Mouse (Mus musculus) kidney, postnatal 14 days (tissue): ENCODE data around the gene Nomo1.

Source experiments
- DNase-seq: peaks from one replicate; pipeline ENCODE4 v3.0.0; 2022; ENCODE audit warnings: mixed read lengths

Nomo1 gene

DNA sequence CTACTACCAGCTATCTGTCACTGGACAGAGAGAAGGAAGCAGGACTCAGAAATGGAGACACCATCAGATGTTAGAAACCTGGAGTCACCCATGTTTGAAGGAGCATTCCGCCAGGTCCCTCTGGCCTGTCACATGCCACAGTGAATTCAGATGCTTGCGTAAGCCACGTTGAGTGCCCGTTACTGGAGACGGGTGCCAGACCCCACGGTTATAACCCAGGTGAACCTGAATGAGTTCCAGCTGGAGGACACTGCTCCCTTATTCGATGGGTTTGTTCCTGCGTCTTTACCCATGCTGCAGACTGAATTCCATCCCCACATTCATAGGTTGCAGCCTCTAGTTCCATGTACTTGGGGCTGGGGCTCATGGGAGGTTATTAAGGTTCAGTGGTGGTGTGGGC, 70.3 kb downstream of the Nomo1 start:
- no peak for DNase-seq

DNA sequence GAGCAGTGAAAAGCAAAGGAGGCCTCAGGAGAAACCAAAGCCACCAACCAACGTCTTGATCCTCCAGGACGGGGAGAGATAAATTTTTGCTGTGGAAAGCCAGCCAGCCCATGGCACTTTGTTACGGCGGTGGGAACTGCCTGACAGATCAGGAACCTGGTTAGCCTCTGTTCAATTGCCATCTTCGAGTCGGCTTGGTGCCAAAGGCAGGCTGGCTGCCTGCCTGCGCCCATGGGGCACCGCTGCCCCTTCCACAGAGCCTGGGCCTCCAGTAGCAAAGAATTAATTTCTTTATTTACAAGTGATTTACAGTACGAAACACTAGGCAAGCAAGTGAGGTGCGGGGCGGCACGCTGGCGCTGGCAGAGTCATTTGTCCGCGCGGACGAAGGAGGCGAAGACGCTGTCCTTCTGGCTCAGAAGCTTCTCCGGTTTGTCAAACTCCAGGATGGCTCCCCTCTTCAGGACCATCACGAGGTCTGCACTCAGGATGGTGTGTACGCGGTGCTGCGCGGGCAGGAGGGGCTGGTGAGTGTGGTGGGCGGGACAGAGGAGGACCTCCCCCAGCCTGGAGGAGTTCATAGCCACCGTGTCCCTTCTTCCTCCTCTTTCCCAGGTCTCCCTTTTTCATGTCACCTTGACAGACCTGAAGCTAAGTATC, 70.9 kb downstream of the Nomo1 start:
- no peak for DNase-seq

DNA sequence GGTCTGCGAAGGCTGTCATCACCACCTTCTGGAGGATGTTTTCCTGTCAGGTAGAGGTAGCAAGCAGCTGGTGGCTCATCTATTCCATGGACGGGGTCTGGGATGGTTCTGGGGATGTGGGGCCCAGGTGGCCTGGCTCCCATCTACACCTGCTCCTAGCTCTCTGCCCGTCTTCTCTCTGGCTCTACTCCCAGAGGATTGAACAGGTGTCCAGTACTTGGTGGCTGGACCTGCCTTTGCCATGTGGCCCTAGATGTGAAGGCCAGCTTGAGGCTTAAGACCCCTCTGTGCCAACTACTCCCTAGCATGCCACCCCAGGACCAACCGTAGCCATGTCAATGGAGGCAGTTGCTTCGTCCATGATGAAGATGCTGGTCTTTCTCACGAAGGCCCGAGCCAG, 72.0 kb downstream of the Nomo1 start:
- no peak for DNase-seq

DNA sequence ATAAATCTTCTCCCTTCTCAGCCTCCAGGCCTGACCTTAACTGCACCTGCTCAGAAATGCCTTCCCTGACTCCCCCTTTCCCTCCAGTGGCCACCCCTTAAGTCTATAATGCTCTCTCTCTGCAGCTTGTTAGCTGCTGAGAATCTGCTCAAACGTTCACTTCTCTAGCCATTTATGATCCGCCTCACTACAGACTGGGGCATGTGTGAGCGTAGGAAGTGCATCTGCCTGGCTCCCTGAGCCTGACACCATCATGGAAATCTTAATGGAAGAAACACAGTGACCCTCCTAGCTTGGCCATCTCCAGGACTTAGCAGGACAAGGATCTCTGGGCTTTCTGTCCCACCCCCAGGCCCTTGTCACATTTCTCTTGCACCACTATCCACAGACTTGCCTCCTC, 76.6 kb downstream of the Nomo1 start:
- no peak for DNase-seq

DNA sequence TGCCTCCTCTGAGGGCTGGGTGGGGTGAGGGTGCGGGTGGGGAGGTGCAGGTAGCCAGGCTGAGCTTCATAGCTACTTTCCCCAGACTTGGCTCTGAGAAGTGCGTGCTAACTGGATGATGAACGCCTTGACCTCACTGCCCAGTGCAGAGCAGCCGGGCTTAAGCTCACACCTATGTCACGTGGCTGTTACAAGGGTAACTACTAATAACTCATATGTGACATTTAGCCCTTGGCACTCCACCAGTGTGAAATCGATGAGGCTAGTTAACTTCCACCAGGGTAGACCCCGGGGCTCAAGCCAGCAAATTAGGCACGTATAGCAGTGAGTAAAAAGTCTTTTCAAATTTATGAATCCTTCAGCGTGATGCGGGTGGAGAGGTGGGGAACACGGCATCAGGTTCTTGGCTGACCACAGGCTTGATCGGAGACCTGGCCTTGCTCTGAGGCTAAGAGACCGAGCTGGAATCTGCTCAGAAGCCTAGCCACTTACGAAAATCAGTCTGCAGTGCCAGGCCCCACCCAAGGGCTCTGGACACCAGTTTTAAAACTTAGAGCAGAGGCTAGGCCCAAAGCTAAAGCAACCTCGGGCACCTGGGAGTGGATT, 77.8 kb downstream of the Nomo1 start:
- DNase-seq = no peak

DNA sequence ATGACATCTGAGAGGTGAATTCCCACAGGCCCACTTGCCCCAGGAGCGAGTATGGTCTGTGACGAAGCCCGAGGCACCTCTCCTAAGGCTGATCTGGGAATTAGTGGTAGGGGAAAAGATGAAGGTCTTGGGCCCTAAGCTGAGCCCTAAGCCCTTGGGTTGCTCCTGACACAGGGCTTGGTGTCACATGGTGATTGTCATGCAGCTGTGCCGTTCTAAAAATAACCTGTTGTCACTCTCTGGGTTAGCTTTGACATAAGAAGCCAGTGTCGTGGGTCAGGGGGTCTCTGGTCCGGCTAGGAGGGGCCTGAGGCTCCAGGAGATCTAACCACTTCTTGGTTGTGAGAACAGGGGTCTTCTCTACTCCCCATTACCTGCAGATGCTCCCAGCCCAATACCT, 78.4 kb downstream of the Nomo1 start:
- DNase-seq = no peak

DNA sequence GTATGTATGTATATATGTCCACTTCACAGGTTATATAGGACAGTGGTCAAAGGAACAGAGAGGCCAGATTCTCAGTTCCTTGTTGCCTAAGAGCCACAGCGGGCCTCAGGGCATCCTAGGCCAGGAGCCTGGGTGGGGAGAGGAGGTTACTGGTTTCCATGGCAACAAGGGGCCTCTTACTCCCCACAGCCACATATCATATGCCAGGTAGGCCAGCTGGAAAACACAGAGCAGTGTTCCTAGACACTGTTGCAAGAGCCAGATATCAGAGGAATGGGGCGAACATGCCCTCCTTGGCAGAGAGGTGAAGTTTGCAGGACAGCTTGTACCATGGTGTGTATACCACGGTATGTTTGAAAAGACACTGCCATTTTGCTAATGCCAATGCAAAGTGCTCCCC, 79.9 kb downstream of the Nomo1 start:
- no peak for DNase-seq

DNA sequence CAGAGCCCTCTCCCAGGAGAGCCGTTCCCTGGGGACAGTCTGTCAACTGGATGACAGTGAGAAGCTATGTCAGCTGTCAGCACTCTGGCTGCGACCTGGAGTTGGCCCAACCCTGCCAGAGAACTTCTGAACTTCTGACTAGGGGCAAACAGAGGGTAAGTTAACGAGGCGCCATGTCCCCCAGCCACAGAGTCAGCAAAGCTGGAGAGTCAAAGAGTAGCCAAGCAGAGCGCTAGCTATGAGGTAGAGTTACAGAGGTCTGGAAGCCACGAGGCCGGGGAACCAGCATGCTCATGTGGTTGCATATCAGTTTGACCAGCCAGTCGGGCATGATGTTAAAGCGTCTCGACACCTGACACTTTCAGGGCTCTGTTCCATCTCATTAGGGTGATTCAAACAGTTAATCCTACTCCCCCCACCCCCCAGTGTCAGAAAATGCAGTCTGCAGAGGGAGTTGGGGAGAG, 82.7 kb downstream of the Nomo1 start:
- DNase-seq = no peak

DNA sequence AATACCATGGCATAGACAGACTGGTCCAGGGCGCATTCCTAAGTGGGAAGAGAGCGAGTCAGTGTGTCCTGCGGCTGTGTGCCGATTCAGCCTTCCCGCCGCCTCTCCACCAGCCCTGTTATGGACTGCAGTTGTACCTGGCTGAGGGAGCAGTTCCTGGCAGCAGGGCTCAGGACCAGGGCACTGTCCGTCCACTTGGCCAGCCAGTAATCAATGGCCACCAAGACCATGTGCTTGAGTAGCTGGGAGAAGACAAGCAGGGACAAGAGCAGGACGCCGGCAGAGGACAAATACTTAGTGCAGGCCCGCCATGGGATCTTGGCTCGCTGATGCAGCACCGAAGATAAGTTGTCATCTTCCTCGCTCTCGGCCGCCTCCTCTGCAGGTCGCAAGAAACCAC, 83.5 kb downstream of the Nomo1 start:
- no peak for DNase-seq

DNA sequence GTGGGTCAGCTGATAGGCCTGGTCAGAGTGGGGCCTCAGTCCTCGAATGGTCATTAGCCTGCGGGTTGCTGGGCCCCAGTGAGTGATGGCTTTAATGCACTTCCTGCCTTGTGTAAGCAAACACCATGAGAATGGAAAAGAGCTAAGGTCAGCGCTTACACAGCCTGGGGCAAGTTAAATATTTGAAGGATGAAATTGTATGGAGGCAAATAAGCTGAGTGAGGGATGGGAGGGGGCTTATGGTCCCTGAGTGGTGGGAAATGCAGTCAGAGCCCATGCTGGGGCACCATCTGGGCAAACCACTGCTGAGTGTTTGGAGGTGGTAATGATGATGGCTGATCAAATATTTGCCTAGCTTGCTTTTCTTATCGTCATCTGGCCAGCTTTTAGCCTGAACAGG, 89.5 kb downstream of the Nomo1 start:
- no peak for DNase-seq

DNA sequence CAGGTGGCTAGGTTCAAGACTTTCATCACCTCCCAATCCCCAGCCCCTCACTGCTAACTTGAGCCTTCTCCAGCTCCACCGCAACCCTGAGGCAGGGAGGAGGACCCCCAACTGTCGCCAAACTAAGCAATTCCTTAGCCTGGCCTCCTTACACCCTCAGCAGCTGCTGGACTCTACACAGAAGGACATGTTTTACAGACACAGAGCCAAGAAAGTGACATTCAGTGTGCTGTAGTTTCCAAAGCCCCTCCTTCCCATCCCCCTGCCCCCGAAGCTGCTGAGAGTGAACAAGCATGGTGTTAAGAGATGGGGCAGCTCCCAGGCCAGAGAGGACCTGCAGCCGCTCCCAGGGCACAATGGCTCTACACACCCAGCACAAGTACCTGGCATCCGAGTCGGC, 91.0 kb downstream of the Nomo1 start:
- DNase-seq = no peak

DNA sequence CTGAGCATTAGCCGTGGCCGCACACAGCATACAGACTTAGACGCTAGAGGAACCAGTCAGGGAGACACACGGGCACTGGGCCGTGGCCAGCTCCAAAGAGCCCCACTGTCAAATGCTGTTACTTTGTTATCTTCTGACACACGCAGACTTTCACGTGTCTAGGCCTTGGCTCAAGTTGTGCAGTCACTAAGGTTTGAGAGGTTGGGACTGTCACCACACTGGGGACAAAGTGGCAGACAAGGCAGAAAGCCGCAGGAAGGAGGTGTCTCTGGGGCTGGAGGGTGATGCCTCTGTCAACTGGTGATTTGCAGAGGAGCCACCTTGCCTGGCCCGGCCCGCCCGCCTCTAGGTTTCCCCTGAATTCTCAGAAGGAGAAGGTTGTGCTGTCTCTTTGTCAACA, 91.8 kb downstream of the Nomo1 start:
- no peak for DNase-seq

DNA sequence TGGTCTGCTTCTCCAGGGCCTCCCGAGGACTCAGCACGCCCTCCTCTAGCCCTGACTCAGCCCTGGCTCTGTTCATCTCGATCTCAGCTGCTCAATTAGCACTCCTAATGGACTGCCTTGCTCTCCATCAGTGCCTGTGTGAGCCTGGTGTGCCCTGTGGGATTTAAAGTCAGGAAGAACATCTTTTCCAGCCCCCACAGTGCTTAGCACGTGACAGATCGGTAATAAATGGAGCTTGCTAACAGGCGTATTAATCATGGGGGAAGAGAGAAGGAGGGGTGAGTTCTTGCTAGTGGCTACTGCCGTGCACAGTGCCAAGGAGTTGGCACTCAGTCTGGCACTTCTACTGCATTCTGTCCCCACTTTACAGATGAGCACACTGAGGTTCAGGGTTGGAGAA, 94.7 kb downstream of the Nomo1 start:
- DNase-seq = no peak

DNA sequence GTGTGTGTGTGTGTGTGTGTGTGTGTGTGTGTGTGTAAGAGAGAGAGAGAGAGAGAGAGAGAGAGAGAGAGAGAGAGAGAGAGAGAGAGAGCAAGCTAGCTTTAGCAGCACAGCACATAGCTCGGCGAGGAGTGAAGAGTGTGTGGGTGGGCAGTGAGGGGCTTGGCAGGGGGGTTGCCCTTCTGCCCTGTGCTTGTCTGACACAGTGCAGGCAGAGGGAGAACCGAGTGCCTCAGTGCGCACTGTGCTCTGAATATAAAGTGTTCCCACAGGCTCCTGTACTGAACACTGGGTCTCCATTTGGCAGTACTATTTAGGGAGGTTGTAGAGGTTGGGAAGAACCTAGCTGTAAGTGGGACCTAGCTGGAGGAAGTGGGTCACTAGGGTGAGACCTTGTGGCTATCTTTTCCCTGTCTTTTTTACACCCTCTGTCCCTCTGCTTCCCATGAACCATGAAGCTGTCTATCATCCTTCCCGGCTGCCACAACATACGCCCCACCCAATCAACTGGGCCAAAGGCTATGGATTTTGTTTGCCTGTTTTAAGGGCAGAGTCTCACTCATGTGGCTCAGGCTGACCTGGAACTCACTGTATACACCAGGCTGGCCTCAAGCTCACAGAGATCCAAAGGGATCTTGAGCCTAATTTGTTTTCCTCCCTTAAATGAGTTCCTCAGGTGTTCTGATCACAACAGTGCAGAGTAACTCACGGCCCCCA, 96.1 kb downstream of the Nomo1 start:
- DNase-seq = no peak

DNA sequence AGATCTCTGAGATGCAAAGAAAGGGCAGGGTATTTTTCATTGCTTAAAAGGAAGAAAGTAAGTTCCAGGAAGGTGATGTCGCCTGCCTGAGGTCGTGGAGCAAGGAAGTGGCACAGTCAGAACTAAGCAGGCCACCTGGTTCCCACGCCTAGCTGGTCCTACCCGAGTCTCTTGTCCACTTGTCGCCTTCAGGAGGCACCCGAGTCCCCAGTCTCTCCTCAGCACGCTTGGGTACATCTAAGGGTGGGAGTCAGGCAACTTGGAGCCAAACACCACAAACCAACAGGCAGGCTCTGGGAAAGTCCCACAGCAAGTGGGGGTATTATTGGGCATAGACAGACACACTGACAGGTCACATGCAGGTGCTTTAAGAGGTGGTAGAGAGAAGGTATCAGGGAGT, 97.2 kb downstream of the Nomo1 start:
- DNase-seq = no peak

DNA sequence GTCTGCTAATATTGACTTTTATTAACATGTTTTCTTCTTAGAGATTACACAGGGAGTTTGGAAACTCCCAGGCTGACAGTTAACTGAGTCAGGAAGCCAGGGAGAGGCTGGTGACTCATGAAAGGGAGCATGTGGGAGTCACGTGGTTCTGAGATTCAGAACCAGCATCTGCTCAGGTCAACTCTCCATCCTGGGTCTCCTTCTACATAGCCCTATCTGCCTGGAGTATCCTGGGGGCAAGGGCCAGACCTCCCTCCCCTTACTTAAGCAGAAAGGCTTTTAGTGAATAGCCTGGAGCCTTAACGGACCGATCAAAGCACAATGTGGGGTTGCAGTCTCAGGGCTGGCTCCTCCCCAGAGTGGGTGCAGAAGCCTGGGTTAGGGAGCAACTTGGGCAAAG, 97.8 kb downstream of the Nomo1 start:
- DNase-seq = no peak

DNA sequence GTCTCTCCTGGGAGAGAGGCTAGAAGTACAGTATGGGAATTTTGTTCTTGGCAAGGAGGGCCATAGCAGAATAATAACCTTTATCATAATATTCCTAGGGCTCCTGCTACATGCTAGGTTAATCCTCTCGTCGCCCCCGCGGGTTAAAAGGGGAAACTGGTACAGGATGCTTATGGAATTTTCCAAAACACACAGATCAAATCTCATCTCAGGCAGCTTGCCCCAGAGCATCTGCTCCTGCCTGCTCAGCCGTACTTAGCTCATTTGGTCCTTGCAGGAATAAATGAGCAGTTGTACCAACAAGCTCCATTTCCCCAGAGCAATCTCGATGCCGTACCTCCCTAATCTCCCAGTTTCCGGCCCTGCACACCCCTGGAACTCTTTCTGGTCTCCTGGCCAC, 98.3 kb downstream of the Nomo1 start:
- no peak for DNase-seq

DNA sequence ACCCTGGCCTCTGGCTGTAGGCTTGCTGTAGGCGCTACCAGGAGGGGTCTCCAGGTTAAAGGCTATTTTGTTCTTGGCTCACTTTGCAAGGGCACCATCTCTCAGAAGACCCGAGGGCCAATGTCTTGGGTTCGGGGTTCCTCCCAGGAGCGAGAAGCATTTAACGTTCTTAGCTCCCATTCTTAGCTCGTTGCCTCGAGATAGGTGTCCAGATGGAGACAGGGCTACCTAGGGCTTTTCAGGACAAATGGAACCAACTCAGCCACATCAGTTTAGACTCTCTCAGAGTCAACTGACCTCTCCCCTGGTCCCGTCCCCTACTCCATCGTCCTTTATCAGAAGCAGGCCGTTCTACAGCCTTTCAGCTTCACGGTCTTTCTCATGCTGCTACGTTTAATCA, 98.7 kb downstream of the Nomo1 start:
- DNase-seq = no peak
